Mouse (Mus musculus) kidney, adult 10 weeks (tissue): Measurements from ENCODE around the gene Tmem259. TPM values are rescaled to one million over a fixed set of nuclear protein-coding genes. Genes with fewer than 3 reads are reported as not detected.

Experiments used
- polyA plus RNA-seq: library from polyadenylated mRNA; stranded (reverse); fragments of 350-450 nt; fragmentation: Illumina TruSeq; extraction: RNeasy Lipid Tissue Mini Kit (QIAGEN cat#74804); gene quantifications from one replicate; pipeline ENCODE4 v1.2.3, GENCODE M21; 2014; ENCODE audit warnings: low read depth, low replicate concordance

Gene Tmem259
- 0.40 TPM for polyA plus RNA-seq

DNA sequence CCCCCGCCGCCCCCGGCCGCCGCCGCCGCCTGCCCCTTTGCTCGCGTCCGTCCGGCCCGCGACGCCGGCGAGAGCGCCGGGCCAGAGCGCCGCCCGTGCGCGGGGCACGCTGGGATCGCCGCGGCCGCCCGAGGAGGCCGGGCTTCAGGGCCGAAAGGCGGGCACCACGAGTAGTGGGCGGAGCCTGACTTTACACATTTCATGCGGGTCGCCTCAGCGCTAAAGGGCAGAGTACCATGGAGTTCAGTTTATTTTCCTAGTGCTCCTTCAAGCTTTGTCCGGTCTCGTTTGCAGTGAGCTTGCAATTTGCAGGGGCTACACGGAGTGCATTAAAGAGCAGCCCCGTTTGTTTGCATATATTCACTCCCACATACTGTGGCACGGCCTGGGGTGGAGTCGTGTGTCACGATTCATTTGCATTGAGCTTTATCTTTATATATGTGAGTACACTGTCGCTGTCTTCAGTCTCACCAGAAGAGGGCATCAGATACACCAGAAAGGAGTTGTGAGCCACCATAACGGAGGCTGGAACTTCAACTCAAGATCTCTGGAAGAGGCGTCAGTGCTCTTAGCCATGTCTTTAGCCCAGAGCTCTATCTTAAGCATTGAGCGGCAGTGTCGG, at the start of gene Tmem259:
Gene Tmem259 (minus strand): TSS at position 136 of the 622 bp plus-strand sequence.

DNA sequence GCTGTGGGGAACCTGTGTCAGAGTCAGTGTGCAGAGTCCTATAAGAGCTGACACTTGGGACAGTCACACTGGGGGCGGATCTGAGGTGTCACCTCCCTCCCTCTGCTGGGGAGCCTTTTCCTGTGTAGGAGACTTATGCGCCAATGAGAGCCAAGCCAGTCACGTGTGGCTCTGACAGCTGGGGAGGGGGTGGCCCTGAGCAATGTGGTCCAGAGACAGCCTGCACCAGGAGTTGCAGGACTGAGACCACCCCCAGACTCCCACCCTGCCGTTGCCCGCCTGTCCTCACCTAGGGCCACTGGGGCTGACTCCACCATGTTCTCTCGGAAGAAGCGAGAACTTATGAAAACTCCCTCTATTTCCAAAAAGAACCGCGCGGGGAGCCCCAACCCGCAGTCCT, 32.4 kb upstream of the Tmem259 start, which contains the start of gene Arhgap45:
Gene Arhgap45 (plus strand): TSS at position 143 of the 400 bp plus-strand sequence.

DNA sequence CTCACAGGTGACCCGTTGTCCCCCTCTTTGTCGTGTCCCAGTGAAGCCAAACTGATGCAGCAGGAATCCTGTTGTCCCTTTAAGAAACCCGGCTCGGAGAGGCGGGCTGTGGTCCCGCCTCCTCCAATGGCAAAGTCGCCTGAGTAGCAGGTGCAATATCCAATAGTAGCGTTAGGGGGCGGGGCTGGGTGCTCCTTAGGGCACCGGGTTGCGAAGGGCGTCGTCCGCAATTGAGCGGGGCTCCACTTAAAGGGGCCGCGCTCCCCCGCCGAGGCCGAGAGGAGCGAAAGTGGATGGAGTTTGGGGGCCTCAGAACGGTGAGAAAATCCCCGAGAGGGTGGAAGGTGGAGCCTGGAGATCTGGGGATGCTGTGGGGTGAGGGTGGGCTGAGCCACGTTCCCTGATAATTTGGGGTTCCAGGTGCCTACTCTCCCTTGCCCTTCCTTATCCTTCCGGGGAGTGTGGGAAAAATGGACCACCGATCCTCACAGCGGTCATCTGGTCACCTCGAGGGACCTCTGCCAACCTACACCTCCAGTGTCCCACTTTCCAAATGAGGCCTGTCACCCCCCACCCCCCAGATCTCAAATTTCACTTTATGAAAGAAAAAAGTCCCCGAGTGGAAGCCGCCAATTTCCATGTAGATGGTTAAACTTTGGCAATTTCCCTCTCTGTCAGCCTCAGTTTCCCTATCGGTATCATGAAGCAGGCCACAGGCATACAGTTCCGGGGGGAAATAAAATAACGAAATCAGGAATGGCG, 12.3 kb upstream of the Tmem259 start, which contains the start of gene Abca7:
Gene Abca7 (plus strand): TSS at position 223 of the 762 bp plus-strand sequence.

DNA sequence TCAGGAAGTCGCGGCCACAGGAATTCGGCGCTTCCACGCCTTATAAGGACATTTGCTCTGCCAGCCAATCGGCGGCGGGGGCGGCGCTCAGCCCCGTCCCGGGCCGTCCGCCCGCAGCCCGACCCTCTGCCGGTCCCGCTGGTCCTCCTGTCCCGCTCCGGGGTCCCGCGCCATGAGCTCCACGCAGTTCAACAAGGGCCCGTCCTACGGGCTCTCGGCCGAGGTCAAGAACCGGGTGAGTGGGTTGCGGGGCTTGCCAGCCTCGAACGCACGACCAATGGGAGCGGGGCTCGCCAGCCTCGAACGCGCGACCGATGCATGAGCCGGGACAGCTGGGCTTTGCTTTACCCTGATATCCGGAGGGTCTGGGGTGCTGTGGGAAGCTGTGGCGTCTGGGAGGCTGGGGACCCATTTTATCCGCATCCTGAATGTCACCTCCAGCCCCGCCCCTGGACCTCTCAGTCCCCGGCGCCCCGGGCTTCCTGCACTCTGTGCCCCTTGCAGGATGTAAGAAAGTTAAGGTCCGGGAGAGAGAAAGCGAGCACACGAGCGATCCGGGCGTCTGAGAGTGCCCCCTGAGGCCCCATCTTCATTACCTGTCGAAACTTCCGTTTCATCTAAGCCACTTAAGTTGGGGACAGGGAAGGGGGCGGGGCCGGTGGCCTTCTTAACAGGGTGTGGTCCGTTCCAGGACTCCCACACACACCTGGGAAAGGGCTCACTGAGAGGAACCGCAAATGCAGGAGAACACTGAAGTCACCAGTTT, 4.6 kb upstream of the Tmem259 start, which contains the start of gene Cnn2:
Gene Cnn2 (plus strand): TSS at position 79 of the 766 bp plus-strand sequence.

DNA sequence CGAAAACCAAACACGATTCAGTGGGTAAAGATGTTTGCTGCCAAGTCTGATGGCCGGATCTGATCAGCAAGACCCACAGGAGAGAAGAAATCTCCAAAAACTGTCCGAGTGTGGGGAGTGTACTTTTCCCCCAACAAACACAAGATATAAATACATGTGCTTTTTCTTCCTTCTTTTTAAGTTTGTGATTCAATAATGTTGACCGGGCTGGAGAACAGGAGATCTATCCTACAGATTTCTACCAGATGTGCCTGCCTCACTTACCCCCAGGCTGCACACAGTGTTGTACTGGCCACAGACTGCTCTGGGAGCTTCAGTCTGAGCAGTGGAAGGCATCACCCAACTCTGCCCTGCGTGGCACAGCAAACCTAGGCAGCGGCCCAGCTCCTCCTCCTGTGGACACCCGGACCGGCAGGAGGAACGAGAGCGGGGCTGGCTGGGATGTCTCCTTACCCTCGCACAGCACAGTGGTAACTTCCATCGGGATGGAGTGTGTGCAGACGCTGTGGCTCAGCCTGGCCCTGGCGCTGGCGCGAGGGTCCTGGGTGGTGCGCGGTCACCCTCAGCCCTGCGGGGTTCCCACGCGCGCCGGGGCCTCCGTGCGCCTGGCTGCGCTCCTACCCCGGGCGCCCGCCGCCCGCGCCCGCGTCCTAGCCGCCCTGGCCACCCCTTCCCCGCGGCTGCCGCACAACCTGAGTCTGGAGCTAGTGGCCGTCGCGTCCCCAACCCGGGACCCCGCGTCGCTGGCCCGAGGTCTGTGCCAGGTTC, 13.5 kb downstream of the Tmem259 start, which contains the start of gene Grin3b:
Gene Grin3b (plus strand): TSS at position 301 of the 768 bp plus-strand sequence.

DNA sequence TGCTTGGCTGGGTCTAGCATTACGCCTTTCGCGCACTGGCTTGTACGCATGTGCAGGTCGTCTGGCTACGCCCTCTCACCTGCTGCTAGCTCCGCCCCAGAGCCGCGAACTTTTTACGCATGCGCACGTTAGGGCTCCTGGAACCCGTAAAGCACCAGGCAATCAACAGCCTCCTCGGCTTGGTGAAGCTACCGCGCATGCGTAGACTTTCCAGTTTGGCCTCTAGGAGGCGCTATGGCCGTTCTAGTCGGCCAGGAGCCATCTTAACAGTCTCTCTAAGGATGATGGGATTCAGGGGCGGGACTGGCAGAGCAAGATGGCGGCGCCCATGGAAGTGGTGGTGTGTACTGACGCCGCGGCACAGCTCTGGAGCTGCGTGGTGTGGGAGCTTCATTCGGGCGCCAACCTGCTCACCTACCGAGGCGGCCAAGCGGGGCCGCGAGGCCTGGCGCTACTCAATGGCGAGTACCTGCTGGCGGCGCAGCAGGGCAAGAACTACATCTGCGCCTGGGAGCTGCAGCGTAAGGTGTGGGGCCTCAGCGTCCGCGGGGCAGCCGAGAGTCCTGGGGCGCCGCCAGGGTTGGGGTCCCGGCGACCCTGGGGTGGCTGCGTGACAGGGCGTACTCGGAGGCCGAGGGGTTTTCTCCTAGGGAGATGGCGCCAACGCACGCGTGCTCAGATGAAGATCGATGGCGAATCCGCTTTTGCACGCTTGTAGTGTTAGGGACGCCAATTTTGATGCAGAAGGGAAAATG, 24.1 kb downstream of the Tmem259 start, which contains the start of gene Wdr18:
Gene Wdr18 (plus strand): TSS at position 306 of the 755 bp plus-strand sequence.

DNA sequence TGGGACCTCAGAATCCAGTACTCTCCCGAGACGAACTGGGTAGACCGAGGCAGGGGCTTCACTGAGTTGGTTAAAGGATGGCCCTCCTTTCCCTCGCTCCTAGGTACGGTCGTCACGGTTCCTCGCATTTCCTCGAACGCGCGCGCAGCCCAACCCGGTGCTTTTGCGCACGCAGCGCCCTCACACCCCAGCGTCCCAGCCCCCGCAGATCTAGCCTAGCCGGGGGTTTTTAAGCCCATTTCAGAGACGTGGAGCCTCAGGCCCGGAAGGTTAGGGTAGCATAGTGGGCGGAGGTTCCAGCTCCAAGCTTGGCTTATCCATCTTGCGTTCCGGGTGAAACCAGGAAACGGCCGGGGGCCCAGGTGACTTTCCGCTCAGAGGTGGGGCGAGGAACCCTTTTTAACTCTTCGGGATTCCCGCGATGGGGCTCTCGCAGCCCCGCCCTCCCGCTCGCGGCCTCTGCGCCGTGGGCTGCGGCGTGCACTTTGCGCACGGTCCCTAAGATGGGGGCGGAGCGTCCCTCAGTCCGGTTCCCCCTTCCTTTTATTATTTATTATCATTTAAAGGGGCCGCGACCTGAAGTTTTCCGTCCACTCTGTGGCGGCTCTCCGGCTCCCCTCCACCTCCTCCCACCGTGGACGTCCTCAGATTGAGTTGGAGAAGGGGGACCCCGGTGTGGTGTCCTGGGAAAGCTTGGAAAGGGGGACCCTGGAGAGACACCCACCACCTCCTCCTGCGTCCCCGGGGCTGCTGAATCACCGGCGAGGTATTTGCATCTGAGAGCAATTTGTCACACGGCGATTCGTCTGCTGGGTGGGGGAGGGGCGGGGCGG, 57.4 kb downstream of the Tmem259 start, which contains the start of gene Arid3a:
Gene Arid3a (plus strand): TSS at position 553 of the 833 bp plus-strand sequence.

Other genes with a start within 250 kb of the Tmem259 start
- gene Polrmt, start 237.7 kb downstream of the Tmem259 start, polyA plus RNA-seq: 4.2 TPM
- gene Fgf22, start 229.3 kb downstream of the Tmem259 start, polyA plus RNA-seq: not detected
- gene Rnf126, start 217.4 kb downstream of the Tmem259 start, polyA plus RNA-seq: 0.36 TPM
- 2.6 TPM for gene Fstl3, start 207.1 kb downstream of the Tmem259 start, polyA plus RNA-seq
- gene Prss57, start 193.4 kb downstream of the Tmem259 start, polyA plus RNA-seq: not detected
- gene Palm, start 190.8 kb downstream of the Tmem259 start, polyA plus RNA-seq: 1.1 TPM
- 0.49 TPM for gene Misp, start 163.3 kb downstream of the Tmem259 start, polyA plus RNA-seq
- 40.9 TPM for gene Ptbp1, start 129.9 kb downstream of the Tmem259 start, polyA plus RNA-seq
- gene Prtn3, start 109.9 kb downstream of the Tmem259 start, polyA plus RNA-seq: not detected
- gene Plppr3, start 109.7 kb downstream of the Tmem259 start, polyA plus RNA-seq: not detected
- gene Elane, start 98.1 kb downstream of the Tmem259 start, polyA plus RNA-seq: not detected
- gene Cfd, start 93.5 kb downstream of the Tmem259 start, polyA plus RNA-seq: not detected
- 0.20 TPM for gene Med16, start 75.4 kb downstream of the Tmem259 start, polyA plus RNA-seq
- gene Gm26602, start 73.5 kb downstream of the Tmem259 start, polyA plus RNA-seq: not detected
- 0.16 TPM for gene Kiss1r, start 67.4 kb downstream of the Tmem259 start, polyA plus RNA-seq
- 6.4 TPM for gene R3hdm4, start 63.1 kb downstream of the Tmem259 start, polyA plus RNA-seq
- gene Arid3a, start 57.3 kb downstream of the Tmem259 start, polyA plus RNA-seq: 3.1 TPM
- 1.7 TPM for gene Wdr18, start 24.2 kb downstream of the Tmem259 start, polyA plus RNA-seq
- not detected for gene Grin3b, start 13.6 kb downstream of the Tmem259 start, polyA plus RNA-seq
- 3.0 TPM for gene Cnn2, start 4.3 kb upstream of the Tmem259 start, polyA plus RNA-seq
- 0.12 TPM for gene Abca7, start 12.2 kb upstream of the Tmem259 start, polyA plus RNA-seq
- gene Arhgap45, start 32.3 kb upstream of the Tmem259 start, polyA plus RNA-seq: not detected
- 0.32 TPM for gene Polr2e, start 55.5 kb upstream of the Tmem259 start, polyA plus RNA-seq
- 92.2 TPM for gene Gpx4, start 62.8 kb upstream of the Tmem259 start, polyA plus RNA-seq
- 0.24 TPM for gene Sbno2, start 121.2 kb upstream of the Tmem259 start, polyA plus RNA-seq
- 3.9 TPM for gene Stk11, start 131.5 kb upstream of the Tmem259 start, polyA plus RNA-seq
- 0.85 TPM for gene Atp5d, start 154.3 kb upstream of the Tmem259 start, polyA plus RNA-seq
- gene Cbarp, start 156.5 kb upstream of the Tmem259 start, polyA plus RNA-seq: not detected
- 5.1 TPM for gene Midn, start 163.9 kb upstream of the Tmem259 start, polyA plus RNA-seq
- 12.5 TPM for gene Cirbp, start 181.7 kb upstream of the Tmem259 start, polyA plus RNA-seq
- not detected for gene 1600002K03Rik, start 188.6 kb upstream of the Tmem259 start, polyA plus RNA-seq
- gene Efna2, start 195.2 kb upstream of the Tmem259 start, polyA plus RNA-seq: 0.40 TPM
- gene Mum1, start 242.1 kb upstream of the Tmem259 start, polyA plus RNA-seq: 3.0 TPM